Mouse (Mus musculus): ENCODE data around the gene E2f7.

GRCm38 (mm10) chr10:110773201-110773600 lies 28.0 kb downstream of the E2f7 start:
- TF ChIP-seq USF1 (IDR thresholded peaks at IDR 0.05; ENCODE audit: low read depth) (no peak), CTCF (IDR thresholded peaks at IDR 0.05; ENCODE audit: control insufficient read depth, insufficient read depth, insufficient read length) (no peak), MAX (IDR thresholded peaks at IDR 0.05) (no peak)
